Mouse (Mus musculus): ENCODE measurements around the gene Cpm. TPM values are rescaled to one million over a fixed set of nuclear protein-coding genes. Genes with fewer than 3 reads are reported as not detected.

The Cpm gene
- polyA plus RNA-seq, 1 experiment from 2014 or later = 57.7 TPM

DNA sequence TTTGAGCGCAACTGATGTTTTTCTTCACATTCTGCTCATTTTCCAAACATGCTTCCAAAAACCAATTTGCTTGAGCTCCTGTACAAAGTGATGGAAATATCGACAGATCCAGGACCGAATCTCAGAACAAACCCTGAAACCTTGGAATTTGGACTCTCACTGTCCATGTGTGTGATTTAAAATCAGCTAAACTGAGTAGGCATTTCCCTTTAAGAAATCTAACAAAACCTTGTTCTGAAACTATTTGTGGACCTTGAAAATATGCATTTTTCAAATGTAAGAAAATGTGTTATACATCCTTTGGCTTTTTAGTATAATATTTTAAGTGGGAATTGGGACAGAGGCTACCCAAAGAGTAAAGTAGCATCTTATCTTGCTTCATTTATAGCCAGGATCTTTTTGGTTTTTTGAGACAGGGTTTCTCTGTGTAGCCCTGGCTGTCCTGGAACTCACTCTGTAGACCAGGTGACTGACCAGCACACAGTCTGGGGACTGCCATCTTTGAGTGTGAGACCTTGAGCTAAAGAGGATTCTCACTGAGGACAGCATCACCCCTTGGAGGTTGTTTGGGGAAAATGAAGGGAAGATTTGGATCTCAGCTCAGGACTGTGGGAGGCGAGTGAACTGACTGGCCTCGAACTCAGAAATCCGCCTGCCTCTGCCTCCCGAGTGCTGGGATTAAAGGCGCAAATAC is 5.9 kb downstream of the Cpm start:
- Histone ChIP-seq H3K27me3 (replicated peaks) (no peaks in the 10 kb centered on the region), H3K4me1 (no peaks in the 10 kb centered on the region; the same call in 1 of the 2 replicates), H3K9me3 (no peaks in the 10 kb centered on the region), H3K27ac (no peak overlapping the region), H3K36me3 (no peaks in the 10 kb centered on the region), H3K4me2 (no peak overlapping the region), H3K9ac (no peak overlapping the region), H3K4me3 (replicated peaks) (no peak overlapping the region)
- no peak for ATAC-seq (ENCODE audit: insufficient read depth, low FRiP score, low read depth)
- WGBS = 93% methylated on average over 8 of the region's 8 CpGs

DNA sequence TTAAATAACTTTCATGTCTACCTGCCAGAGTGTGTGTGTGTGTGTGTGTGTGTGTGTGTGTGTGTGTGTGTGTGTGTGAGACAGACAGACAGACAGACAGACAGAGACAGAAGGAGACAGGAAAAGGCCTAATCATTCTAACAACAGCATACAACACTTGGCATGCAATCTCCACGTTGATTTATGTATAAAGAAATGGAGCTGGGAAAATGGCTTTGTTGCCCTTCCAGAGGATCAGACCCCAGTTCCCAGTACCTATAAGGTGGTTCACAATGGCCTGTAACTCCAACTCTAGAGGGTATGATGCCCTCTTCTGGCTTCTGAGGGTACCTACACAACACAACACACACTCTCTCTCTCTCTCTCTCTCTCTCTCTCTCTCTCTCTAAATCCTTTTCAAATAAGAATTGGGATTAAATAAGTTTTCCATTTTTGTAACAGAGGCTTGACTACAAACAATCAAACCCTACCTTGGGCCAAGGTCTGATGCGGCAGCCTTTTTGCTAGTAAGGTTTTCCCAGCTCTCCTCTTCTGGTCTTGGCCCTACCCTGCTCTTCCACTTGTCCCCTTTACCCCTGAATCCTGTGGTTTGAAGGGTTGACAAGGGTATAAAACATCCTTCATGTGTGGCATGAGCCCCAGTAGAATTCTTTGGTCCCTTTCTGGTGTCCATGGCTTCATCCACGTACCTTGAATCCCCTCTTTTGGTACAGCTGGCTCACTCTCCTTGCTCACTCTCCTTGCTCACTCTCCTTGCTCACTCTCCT is 6.7 kb downstream of the Cpm start:
- 87% methylated on average over 3 of the region's 3 CpGs for WGBS
- H3K36me3 ChIP-seq = no peaks in the 10 kb centered on the region
- no peak for ATAC-seq (ENCODE audit: insufficient read depth, low FRiP score, low read depth)

DNA sequence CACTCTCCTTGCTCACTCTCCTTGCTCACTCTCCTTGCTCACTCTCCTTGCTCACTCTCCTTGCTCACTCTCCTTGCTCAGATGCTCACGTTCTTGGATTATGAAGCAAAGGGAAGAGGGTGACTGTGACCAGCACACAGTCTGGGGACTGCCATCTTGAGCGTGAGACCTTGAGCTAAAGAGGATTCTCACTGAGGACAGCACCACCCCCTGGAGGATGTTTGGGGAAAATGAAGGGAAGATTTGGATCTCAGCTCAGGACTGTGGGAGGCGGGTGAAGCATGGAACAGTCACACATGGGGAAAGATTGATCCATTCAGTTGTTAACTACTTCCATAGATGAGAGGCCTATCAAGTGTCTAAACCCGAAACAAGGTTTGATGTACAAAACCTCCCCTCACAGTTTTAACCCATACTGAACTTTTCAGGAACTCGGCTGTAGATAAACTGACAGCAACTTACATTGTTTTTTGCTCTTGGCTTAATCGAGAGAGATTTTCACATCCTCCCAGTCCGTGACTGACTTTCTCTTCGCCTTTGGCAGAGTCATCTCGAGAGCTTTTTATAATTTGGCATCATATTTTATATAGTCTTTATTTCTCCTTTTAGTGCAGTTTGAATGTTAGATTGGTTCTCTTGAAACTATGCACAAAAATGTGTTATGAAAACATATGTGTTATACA is 7.9 kb downstream of the Cpm start:
- H3K4me3 ChIP-seq (replicated peaks) = no peak overlapping the region
- H3K27ac ChIP-seq = no peak overlapping the region
- ATAC-seq (ENCODE audit: insufficient read depth, low FRiP score, low read depth) = no peak
- H3K36me3 ChIP-seq = no peaks in the 10 kb centered on the region
- 67% methylated on average over 9 of the region's 9 CpGs for WGBS
- no peak overlapping the region for H3K9ac ChIP-seq
- no peaks in the 10 kb centered on the region for H3K9me3 ChIP-seq
- H3K4me1 ChIP-seq = no peaks in the 10 kb centered on the region; the same call in 1 of the 2 replicates
- no peaks in the 10 kb centered on the region for H3K27me3 ChIP-seq (replicated peaks)
- no peak overlapping the region for H3K4me2 ChIP-seq

More for the DNA sequence above, 6.7 kb downstream of the Cpm start:
- H3K27me3 ChIP-seq (replicated peaks) = no peaks in the 10 kb centered on the region
- no peaks in the 10 kb centered on the region; the same call in 1 of the 2 replicates for H3K4me1 ChIP-seq
- no peak overlapping the region for H3K4me3 ChIP-seq (replicated peaks)
- H3K27ac ChIP-seq = no peak overlapping the region
- H3K9me3 ChIP-seq = no peaks in the 10 kb centered on the region
- H3K9ac ChIP-seq = no peak overlapping the region
- H3K4me2 ChIP-seq = no peak overlapping the region

DNA sequence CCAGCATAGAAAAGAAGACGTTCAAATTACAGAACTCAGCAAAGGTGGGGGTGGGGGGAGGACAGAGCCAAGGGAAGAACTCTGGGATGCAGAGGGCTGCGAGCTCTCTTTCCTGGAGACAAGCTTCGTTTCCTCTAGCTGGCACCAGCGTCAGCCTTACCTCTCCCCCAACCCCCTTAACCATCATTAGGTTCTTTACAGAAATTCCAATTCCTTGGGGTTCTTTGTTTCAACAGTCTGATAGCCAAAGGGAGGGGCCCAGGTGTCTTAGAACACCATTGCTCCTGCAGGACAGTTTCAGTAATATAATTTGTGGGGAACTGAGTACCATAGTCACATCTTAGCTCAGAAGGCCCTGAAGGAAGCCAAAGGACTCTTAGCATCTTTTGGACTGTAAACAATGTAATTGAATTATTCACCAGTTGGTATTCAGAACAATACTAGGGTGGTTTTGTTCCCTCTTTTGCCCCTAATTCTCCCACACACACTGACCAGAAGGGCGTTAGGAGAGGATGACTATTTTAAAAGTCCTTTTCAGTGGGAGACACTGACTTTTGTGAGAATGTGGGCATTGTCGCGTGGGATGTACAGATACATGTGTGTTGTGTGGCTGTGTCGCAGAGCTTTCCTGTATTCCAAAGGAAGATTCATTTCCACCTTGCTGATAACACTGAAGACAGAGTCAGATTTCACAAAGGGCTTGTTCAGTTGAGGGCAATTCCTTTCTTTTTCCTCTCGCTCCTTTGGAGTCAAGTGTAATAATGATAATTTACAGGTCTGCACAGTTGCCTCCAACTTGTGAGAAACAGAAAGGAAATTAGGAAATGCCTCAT is 8.7 kb downstream of the Cpm start:
- Histone ChIP-seq H3K4me1 (no peaks in the 10 kb centered on the region; the same call in 1 of the 2 replicates), H3K9ac (no peak overlapping the region), H3K27me3 (replicated peaks) (no peaks in the 10 kb centered on the region), H3K9me3 (no peaks in the 10 kb centered on the region), H3K36me3 (no peaks in the 10 kb centered on the region), H3K27ac (no peak overlapping the region), H3K4me3 (replicated peaks) (no peak overlapping the region), H3K4me2 (no peak overlapping the region)
- 72% methylated on average over 9 of the region's 9 CpGs for WGBS
- no peak for ATAC-seq (ENCODE audit: insufficient read depth, low FRiP score, low read depth)

DNA sequence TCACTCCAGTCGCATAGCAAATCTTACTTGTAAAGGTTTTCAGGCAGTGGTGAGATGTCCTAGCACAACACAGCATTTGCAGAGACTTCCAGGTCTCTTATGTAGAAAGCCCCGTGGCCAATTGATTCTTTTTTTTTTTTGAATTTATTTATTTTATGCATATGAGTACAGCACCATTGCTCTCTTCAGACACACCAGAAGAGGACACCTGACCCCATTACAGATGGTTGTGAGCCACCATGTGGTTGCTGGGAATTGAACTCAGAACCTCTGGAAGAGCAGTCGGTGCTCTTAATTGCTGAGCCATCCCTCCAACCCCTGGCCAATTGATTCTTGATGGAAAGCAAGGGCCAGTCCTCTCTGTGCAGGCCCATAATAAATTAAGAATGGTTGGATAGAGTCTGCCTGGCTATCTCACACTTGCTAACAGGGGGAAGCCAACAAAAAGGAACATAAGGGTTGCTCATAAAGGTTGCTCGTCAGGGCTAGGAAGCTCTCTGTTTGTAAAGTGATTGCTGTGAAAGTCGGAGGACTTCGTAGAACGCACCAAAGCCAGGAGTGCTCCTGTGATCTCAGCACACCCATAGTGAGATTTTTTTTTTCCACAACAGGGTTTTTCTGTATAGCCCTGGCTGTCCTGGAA is 9.4 kb downstream of the Cpm start:
- WGBS = 90% methylated on average over 7 of the region's 7 CpGs
- no peaks in the 10 kb centered on the region for H3K9me3 ChIP-seq
- H3K27ac ChIP-seq = no peak overlapping the region
- no peak overlapping the region for H3K4me2 ChIP-seq
- no peak overlapping the region for H3K4me3 ChIP-seq (replicated peaks)
- no peak overlapping the region for H3K9ac ChIP-seq
- ATAC-seq (ENCODE audit: insufficient read depth, low FRiP score, low read depth) = no peak
- no peaks in the 10 kb centered on the region; the same call in 1 of the 2 replicates for H3K4me1 ChIP-seq
- no peaks in the 10 kb centered on the region for H3K36me3 ChIP-seq
- no peaks in the 10 kb centered on the region for H3K27me3 ChIP-seq (replicated peaks)

DNA sequence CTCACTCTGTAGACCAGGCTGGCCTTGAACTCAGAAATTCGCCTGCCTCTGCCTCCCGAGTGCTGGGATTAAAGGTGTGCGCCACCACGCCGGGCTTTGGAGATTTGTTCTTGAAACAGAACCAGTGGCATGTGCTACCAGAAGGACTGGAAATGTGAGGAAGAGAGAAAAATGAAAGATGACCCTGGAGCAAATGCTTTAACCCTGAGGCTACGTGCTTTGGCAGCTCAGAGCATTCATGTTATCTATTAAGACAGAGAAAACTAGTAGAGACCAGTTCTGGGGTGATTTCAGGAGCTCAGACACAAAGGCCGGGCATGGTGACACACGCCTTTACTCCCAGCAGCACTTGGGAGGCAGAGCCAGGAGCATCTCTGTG is 9.9 kb downstream of the Cpm start:
- Histone ChIP-seq H3K4me1 (no peaks in the 10 kb centered on the region; the same call in 1 of the 2 replicates), H3K9ac (no peak overlapping the region), H3K4me2 (no peak overlapping the region), H3K36me3 (no peaks in the 10 kb centered on the region), H3K9me3 (no peaks in the 10 kb centered on the region), H3K27ac (no peak overlapping the region), H3K27me3 (replicated peaks) (no peaks in the 10 kb centered on the region), H3K4me3 (replicated peaks) (no peak overlapping the region)
- no peak for ATAC-seq (ENCODE audit: insufficient read depth, low FRiP score, low read depth)
- 90% methylated on average over 8 of the region's 8 CpGs for WGBS

DNA sequence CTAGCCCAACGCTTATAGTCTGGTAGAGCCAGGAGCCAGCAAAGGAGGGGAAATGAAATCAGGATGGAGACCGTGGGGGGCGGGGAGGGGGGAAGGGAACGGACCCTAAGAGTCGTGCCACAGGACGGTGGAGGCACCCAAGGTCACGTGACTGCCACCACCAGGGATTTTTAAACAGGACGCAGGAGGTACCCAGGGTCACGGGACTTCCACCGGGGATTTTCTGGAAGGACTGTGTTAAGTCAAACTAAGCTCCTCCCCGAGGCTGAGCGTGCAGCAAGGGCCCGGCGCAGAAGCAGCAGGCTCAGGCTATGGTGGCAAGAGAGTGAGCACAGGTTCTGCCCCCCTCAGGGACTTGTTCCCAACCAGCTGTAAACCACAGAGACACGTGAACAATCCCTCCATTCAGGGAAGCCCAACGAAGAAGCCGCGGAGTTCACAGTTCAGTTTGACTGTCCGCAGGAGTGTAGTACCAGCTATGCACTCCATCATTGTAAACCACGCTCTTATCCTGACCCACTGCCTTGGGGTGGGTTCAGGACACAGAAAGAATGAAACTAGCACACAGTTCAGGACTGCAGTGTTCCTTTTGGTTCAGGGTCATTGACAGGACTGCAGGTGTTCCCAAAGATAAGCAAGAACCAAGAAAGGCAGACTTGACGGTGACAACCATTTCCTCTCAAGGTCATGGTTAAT is 10.7 kb downstream of the Cpm start:
- H3K27me3 ChIP-seq (replicated peaks) = no peaks in the 10 kb centered on the region
- H3K4me3 ChIP-seq (replicated peaks) = no peak overlapping the region
- no peak overlapping the region; the same call in 1 of the 2 replicates for H3K4me2 ChIP-seq
- 43% methylated on average over 21 of the region's 21 CpGs for WGBS
- H3K9me3 ChIP-seq = no peaks in the 10 kb centered on the region
- no peak overlapping the region for H3K9ac ChIP-seq
- H3K36me3 ChIP-seq = no peaks in the 10 kb centered on the region
- H3K27ac ChIP-seq = peak overlapping the region; percentile 21; the same call in 1 of the 2 replicates
- H3K4me1 ChIP-seq = no peaks in the 10 kb centered on the region; the same call in 1 of the 2 replicates
- ATAC-seq (ENCODE audit: insufficient read depth, low FRiP score, low read depth) = peak; percentile 31; the same call in 1 of the 2 replicates

DNA sequence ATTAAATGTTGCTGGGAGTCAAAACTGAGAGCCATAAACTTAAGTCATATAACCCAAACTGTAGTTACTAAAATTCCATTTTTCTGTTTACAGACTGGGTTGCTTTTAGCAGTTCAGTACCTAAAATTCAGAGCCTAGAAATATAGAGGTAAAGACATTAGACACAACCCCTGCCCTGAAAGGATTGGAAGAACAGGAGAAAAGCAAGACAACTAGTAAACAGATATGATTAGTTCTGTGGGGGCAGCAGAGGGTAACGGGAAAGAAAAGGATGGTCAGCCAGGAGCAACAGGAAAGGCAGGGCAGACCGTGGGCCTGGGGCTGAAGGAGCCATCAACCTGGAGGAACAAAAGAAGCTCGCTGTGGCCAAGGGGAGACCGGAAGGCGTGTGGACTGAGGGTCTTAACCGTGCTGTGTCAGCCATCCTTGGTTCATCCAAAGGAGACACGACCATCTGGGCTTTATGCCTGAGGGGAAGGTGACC is 11.3 kb downstream of the Cpm start:
- H3K4me2 ChIP-seq = no peak overlapping the region
- H3K4me1 ChIP-seq = no peaks in the 10 kb centered on the region; the same call in 1 of the 2 replicates
- H3K9me3 ChIP-seq = no peaks in the 10 kb centered on the region
- H3K27me3 ChIP-seq (replicated peaks) = no peaks in the 10 kb centered on the region
- no peak overlapping the region for H3K9ac ChIP-seq
- H3K27ac ChIP-seq = no peak overlapping the region
- no peaks in the 10 kb centered on the region for H3K36me3 ChIP-seq
- no peak for ATAC-seq (ENCODE audit: insufficient read depth, low FRiP score, low read depth)
- WGBS = 75% methylated on average over 7 of the region's 7 CpGs
- H3K4me3 ChIP-seq (replicated peaks) = no peak overlapping the region

DNA sequence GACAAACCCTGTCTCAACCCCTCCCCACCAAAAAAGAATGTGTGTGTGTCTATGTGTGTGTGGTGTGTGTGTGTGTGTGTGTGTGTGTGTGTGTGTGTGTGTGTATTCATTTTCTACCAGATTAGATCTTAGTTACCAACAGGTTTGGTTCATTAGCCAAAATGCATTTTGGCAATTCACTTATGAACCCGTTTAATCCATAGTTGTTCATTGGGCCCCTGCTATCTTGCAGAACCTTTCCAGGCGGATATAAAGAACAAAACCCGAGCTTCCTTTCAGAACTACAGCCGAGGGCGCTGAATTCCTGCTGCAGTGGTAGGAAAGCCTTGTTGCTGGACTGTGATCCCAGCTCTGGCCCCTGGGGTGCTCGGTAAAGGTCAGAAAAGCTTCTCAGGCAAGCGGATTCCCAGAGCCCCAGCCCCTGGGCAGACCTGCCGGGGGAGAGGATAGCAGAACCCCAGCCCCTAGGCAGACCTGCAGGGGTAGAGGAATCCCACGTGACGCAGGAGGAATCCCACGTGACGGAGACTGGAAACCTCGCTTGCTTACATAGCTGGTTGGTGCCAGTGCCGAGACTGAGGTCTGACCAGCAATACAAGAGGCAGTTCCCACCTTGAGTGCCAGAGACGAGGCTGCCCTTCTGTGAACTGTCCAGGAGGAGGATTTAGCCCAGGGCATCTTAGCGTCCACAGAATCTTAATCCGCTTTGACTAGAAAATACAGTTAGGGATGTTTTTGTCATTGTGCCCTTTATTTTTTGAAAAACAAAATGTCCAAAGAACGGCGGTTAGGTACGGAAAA is 12.3 kb downstream of the Cpm start:
- H3K4me3 ChIP-seq (replicated peaks) = no peak overlapping the region
- H3K4me2 ChIP-seq = no peak overlapping the region
- no peaks in the 10 kb centered on the region for H3K9me3 ChIP-seq
- WGBS = 66% methylated on average over 20 of the region's 20 CpGs
- H3K4me1 ChIP-seq = no peaks in the 10 kb centered on the region; the same call in 1 of the 2 replicates
- H3K36me3 ChIP-seq = no peaks in the 10 kb centered on the region
- H3K27me3 ChIP-seq (replicated peaks) = no peaks in the 10 kb centered on the region
- H3K27ac ChIP-seq = no peak overlapping the region
- no peak for ATAC-seq (ENCODE audit: insufficient read depth, low FRiP score, low read depth)
- no peak overlapping the region for H3K9ac ChIP-seq

DNA sequence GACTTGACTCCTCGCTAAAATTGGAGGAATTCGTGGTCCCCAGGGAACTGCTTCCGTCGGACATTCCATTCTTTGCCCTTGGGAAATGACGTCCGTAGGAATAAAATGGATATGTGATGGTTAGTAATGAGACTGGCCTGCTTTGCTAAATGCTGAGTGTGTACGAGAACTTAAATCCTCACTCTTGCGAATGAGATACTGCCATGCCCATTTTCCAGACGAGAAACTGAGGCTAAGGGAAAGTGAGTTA is 12.8 kb downstream of the Cpm start:
- H3K27me3 ChIP-seq (replicated peaks) = no peaks in the 10 kb centered on the region
- H3K9me3 ChIP-seq = no peaks in the 10 kb centered on the region
- 80% methylated on average over 9 of the region's 9 CpGs for WGBS
- no peaks in the 10 kb centered on the region for H3K36me3 ChIP-seq
- no peak overlapping the region for H3K27ac ChIP-seq
- no peak for ATAC-seq (ENCODE audit: insufficient read depth, low FRiP score, low read depth)
- no peaks in the 10 kb centered on the region; the same call in 1 of the 2 replicates for H3K4me1 ChIP-seq
- H3K4me2 ChIP-seq = no peak overlapping the region
- H3K4me3 ChIP-seq (replicated peaks) = no peak overlapping the region
- no peak overlapping the region for H3K9ac ChIP-seq

Data from stomach, embryonic 15.5 days (tissue).